Mouse (Mus musculus): ENCODE results near the gene Cwc22.

- no peak for TF ChIP-seq CTCF (IDR thresholded peaks at IDR 0.05; ENCODE audit: low read depth)
- no peak for TF ChIP-seq EP300 (IDR thresholded peaks at IDR 0.05; ENCODE audit: low read depth)
Observed at GRCm38 (mm10) chr2:77990121-77990520, 43.9 kb upstream of the Cwc22 start.

Data from heart, postnatal 0 days (tissue).